Mouse (Mus musculus): ENCODE data around the gene Sun3.

The Sun3 gene

DNA sequence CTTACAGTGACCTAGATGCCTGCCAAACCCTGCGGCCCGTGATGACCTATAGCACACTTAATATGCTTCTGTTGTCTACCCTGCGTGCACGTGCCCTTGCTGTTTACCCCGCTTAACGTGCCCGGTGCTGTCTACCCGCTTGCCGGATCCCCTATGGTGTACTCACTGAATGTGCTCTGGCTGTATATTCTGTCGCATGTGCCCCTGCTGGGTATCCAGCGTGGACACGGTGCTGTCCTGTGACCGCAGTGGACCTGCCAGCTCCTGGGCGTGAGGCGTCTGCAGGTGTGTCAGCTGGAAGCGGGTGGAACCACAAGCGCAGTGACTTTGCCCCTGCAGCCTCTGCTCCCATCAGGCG is at the start of gene Sun3:
TSS of gene Sun3 (minus strand) at position 289 of the 358 bp plus-strand sequence.
- CTCF ChIA-PET: no interaction called here

DNA sequence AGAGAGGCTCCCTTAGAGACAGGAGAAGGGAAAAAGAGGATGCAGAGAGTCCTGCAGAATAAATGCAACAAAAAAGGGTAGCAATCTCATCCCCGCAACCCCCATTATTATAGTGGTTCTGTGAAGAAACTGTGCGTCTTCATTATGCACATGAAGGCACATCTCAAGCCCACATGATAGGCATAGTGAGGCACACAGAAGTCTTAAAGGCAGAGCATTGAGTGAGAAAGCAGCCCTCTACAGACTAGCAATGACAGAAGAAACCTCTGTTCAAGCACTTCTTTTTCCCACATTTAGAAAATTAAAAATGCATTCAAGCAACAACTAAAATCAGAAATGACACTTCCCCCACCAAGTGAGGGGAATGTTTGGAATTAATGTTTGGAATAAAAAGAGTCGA is 27.7 kb upstream of the Sun3 start:
- CTCF ChIA-PET: no interaction called here

GRCm38 (mm10) chr11:9060484-9060883 is 11.7 kb upstream of the Sun3 start:
- CTCF ChIA-PET: interaction anchor here (0.8 kb wide), 1 partner anchor 8 kb away, joined by 10 read pairs; no protein-coding TSS in a partner anchor

- CTCF ChIA-PET: interaction anchor here (0.8 kb wide), 1 partner anchor 9 kb away, joined by 10 read pairs; no protein-coding TSS in a partner anchor
Observed at GRCm38 (mm10) chr11:9060029-9060428, 11.2 kb upstream of the Sun3 start.

DNA sequence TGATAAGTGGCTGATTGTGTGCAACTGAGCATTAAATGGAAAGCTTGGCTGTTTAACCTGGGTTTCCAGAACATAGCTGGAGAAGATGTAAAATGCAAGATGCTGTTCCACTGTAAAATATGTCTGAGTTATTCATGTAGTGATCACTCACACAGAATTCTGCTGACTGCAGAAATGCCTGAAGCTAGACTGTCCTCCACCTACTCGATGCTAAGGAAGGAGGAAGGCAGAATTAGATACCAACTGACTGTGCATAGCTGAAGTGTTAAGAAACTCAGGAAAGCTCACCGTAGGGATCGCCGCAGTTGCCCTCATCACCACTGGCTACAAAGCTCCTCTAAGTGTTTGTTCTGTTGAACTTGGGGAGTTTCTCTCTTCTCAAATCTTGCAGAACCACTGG is 8.9 kb upstream of the Sun3 start:
- CTCF ChIA-PET: no interaction called here

DNA sequence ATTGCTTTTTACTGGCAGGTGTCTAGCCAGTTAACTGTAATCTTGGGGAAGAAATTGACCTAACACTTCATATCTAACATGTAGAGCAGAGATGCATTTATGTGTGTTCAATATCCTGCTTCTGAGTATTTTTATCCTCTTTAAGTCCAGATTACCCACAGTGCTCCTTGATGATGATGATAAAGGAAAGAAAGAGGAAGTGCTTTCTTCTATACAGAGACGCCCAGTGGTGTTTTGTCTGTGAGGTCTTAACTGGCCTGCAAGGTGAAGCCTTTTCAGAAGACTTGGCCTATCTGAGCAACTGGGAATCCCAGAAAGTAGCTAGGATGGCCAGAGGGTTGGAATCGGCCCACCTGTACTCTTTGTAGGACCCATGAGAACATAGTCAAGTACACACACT is 8.1 kb upstream of the Sun3 start:
- CTCF ChIA-PET: no interaction called here

DNA sequence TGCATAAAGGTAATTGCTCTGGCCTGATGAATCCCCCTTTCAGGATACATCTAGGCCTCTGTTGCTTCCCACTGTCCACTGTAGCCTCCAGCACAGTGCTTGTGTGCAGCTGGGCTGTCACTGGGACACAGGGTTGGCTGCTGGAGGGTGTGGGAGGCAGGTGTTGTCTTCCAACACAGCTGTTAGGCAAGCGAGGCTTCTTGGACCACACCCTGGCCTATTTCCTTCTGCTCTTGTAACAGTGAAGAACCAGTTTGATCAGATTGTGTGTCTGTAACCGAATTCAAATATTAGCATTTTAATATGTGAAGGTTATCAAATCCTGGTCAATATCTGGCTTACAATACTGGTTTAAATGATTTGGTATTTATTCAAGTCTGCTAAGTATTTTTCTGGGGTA is 3.1 kb upstream of the Sun3 start:
- CTCF ChIA-PET: no interaction called here

DNA sequence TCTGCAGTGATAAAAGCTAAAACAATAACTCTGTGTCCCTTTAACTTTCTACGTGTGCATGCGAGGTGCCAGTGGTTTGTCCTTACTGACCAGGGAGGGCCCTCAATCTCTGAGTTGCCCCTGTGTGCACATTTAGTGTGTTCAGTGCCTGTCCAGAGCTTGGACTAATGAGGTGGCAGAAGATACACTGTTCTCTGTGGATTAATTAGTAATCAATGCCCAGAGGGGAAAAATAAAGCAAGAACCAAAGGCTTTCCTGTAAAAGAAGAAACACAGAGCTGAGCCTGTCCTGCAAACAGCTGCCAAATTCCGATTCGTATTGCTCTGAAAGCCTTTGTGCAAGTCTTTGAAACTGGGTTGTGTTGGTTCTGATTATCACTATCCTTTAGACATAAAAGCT is 1.4 kb upstream of the Sun3 start:
- CTCF ChIA-PET: no interaction called here

GRCm38 (mm10) chr11:9048011-9048702 is 634 bp downstream of the Sun3 start, which contains the start of gene Gm11992:
Gene Gm11992, plus strand, starts transcription at chr11:9048594.
- CTCF ChIA-PET: no interaction called here

DNA sequence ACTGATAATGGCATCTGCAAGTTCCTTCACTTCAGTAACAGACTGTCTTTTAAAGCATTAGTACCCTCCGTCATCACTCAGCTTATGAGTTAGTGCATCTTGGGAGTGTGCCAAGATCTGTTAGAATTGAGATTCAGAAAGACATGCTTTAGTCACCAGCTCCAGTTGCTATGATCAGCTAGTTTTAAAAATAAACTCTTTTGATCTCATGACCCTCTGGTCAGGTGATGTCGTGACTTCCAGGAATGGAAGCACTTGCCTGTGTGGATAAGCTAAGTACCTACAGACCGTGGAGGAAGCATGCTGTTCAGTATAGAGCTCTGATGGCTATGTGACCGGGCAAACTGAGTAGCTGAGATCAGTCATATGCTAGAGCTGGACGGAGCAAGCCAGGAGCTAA is 1.7 kb downstream of the Sun3 start:
- CTCF ChIA-PET: no interaction called here

GRCm38 (mm10) chr11:9046546-9046945 is 2.2 kb downstream of the Sun3 start:
- CTCF ChIA-PET: no interaction called here

DNA sequence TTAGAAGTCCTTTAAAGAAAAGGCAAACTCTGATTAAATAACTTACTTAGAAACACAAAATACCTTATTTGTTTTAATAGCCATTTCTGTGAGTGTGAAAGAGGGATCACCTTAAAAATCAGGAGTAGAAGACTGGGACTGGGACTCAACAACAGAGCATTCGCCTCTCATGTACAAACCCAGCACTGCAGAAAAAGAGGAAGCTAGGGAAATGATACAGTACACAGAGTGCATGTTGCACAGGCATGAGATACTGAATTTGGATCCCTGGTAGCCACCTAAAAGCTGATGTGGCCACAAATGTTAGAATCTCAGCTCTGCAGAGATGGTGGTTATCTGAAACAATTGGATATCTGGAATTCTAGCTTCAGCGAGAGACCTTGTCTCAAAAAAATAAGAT is 17.3 kb downstream of the Sun3 start:
- CTCF ChIA-PET: no interaction called here

GRCm38 (mm10) chr11:9025211-9025610 is 23.6 kb downstream of the Sun3 start:
- CTCF ChIA-PET: no interaction called here

DNA sequence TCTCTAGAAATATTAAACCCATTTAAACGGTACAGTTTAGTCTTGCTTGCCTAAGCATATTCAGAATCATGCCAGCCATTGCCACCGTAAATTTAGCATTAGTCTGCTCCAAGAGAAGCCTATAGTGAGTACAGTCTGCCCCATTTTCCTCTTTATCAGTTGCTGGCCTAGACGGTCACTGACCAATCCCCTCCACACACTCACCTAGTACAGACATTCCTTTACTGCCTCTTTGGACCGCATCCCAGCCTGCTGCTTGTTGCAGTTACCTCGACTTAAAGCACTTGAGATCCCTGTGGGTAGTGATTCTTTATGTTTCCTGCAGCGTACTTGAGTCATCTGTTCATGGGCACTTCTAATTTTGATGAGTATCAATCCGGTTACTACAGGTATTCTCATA is 24.0 kb downstream of the Sun3 start:
- CTCF ChIA-PET: no interaction called here

- CTCF ChIA-PET: no interaction called here
Observed at GRCm38 (mm10) chr11:9020207-9020606, 28.6 kb downstream of the Sun3 start.

GRCm38 (mm10) chr11:9018491-9019267 is 30.1 kb downstream of the Sun3 start:
- CTCF ChIA-PET: no interaction called here

DNA sequence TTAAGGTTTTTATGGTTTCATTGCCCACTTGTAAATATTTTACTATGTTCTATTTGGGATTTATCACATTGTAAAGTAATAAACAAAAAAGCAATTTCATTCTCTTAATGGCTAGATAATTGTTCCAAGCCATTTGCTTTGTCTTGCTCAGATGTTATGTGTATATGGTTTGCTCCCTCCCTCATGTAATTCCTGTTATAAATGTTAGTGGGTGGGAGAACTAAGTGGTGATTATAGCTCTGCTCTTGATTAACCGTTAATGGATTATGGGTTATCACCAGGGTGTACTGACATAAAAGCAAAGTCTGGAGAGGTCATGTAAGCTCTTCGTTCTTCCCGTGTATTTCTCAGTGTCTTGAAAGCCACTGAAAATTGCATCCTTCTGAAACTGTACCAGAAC is 34.1 kb downstream of the Sun3 start:
- CTCF ChIA-PET: no interaction called here

DNA sequence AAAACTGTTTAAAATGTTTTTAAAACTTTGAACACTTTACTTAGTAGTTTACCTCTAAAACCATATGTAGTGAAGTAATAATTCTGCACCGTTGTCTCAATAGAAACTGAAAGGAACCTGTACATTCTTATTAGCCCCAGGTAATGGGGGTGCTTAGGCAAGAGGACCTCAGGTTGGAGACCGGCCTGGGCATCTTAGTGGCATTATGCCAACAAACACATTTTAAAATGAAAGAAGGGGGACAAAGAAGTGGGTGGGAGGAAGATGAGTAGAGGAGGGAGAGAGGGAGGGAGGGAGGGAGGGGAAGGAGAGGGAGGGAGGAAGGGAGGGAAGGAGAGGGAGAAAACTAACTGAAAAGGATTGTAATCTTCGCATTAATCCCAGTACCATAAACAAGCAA is 37.4 kb downstream of the Sun3 start:
- CTCF ChIA-PET: no interaction called here

DNA sequence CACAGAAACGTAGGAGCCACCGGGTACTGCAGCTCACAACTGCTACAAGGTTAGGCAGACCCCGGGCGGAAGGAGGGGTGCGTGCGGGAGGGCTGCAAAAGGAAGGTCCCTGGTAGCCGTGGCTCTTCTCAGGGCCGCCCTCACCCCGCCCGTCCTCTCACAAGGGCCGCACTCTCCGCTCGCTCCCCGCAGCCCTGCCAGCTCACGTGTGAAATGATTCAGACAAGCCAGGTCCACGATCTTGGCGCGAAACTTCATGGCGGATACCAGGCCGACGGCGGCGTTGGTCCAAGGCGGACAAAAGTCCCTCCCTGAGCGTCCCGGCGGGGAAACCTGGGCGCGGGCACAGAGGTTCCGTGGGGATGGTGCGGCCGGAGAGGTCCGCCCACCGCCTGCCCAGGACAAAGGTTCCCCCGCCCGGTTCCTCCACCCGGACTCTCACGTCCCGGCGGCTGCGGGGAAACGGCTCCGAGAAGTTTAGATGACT is 37.9 kb downstream of the Sun3 start, which contains the start of gene Hus1:
TSS of gene Hus1 (minus strand) at position 339 of the 487 bp plus-strand sequence.
- CTCF ChIA-PET: no interaction called here

DNA sequence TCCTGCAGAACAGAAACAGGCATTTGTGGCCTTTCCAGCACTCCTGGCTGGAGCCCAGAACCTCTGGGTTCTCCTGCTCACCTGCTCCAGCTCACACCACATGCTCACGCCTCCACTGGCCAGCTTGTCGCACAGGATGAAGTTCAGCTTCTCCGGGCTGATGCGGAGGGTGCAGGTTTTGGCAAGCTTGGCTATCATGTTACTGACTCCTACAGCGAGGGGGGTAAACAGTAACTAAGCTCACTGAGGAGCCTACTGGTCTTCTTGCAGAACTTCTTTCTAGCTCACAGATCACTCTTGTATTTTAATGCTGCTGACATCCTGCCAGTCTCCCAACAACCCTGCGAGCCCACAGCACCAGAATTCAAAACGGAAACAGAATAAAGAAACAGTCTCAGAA is 38.4 kb downstream of the Sun3 start:
- CTCF ChIA-PET: no interaction called here

DNA sequence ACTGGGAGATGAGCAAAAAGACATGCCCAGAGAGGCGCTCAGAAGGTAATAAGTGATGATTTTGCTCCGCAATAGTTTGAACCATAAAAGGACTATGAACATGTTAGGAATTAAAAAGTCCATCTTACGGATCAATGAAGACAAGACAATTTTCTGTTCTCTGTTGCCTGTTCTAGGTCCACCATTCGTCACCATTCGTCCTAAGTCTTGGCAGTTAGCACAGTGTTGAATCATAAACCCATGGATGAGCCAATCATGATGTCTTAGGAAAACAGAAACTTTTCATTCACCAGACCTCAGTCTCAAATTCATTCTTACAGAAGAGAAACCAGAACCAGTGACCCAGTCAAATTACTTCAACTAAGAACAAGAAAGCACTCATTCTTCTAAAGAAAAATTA is 40.0 kb downstream of the Sun3 start:
- CTCF ChIA-PET: interaction anchor here (0.6 kb wide), 1 partner anchor 25 kb away, joined by 3 read pairs; no protein-coding TSS in a partner anchor

GRCm38 (mm10) chr11:8988084-8988483 is 60.7 kb downstream of the Sun3 start:
- CTCF ChIA-PET: no interaction called here

GRCm38 (mm10) chr11:8986058-8986457 is 62.7 kb downstream of the Sun3 start:
- CTCF ChIA-PET: no interaction called here
